Mouse (Mus musculus) CD4-positive helper T cell, adult 2 months (primary cell): ENCODE data around the gene Cdh24.
A peak's percentile ranks its signal among the peaks of the same experiment; 100 is the strongest.

Experiments
- DNase-seq: peaks from one replicate; pipeline ENCODE4 v3.0.0-alpha.2; 2012; ENCODE audit warnings: low read depth, missing footprints, low spot score

Gene Cdh24

DNA sequence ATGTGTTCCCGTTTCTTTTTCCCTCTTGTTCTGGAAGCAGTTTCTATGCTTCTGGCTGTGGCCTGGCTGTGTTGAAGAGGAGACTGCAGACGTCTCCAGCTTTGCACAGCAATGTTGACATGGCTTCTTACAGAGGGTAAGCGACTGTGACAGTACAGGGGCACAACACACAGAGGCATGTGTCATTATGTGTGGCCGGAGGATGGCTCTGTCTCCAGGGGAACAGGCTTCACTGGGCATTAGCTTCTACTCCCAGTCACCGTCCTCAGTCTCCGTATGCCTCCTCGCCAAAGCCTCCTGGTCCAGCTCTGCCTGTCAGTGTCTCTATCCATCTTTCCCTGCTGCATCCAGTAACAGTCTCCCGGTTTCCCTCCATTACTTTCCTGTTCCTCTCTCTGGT is 33.9 kb downstream of the Cdh24 start:
- DNase-seq, result no peak

DNA sequence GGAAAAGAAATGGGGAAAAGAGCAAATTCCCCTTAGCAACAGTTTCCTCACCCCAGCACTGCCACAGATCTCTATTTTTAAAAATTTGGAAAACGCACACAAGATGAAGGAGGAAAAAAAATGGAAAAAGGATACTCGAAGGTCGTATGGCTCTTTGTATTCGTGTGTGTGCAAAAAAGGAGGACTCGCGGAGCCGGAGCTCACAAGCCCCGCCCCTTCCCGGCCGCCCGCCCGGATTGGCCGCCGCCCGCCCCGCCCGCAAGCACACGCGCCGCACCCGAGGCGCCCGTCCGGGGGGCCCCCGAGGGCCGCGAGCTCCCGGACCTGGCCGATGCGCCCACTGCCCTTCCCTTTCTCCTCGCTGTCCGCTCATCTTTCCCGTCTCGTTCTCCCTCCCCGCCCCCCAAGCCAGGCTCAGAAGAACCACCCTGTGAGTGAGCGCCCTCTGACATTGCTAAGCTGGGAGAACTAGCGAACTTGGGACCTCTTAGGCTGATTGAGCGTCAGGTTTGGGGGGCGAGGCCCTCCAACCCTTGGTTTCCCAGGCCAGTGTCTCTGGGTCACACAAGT is 35.3 kb downstream of the Cdh24 start, which contains the start of gene 4931414P19Rik:
Gene 4931414P19Rik, minus strand, starts transcription at position 242 of the 570 bp plus-strand sequence.
- peak; percentile 81 for DNase-seq

DNA sequence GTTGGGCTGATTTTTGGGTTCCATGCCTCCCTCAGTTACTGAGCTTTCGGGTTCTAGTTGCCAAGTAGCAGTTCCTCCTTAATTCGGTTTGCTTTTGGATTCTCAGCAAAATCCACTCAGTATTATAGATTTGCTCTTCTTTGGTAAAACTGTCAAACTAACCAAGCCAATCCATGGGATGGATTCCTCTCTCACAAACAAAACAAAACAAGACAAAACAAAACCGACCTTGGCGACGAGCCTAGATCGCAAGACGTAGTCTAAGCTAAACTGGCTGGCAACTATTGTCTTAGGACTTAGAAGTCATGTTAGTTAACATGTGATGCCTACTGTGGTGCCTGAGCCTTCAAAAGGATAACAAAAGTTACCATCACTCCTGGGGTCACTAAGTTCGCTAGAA is 37.5 kb downstream of the Cdh24 start:
- DNase-seq, result no peak

DNA sequence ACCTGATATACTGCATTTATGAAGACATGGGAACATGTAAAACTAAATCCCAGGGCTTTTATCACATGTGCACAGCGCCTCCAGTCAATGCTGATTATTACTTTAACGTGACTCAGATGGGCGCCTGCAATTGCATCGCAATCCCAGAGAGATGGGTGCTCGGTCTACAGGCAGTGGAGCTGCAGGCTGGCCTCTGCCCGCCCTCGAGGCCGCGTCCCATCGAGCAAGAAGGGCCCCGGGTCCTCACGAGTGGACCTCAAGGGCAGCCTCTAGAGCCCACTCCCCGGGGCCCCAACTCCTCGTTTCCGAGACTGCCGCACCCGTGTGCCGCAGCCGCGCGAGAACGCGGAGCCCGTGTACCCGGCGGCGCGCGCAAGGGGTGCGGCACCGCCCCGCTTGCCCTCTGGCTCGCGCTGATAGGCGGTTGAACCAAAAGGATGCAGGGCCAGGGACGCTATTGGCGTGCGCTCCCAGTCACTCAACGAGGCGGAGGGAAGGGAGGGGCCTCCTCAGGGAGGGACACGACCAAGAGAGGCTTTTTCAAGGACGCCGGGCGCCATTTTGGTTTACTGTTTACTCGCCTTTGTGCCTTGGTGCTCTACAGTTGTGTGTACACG is 38.0 kb downstream of the Cdh24 start:
- peak; percentile 97 for DNase-seq

DNA sequence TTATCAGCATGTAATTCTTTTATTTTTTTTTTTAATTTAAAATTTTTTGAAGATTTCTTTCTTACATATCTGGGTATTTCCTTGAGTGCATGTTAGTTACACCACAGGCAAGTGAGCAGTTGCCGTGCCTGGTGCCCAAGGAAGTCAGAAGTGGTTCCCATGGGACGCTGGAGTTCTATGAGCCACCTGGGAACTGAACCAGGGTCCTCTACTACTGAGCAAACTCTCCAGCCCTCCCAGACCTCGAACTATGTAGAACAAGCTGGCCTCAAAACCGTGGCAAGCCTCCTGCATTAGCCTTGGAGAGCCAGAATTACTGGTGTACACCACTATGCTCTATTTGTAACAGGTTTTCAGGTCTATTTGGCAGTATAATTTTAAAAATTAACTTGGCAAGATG is 38.6 kb downstream of the Cdh24 start:
- no peak for DNase-seq

DNA sequence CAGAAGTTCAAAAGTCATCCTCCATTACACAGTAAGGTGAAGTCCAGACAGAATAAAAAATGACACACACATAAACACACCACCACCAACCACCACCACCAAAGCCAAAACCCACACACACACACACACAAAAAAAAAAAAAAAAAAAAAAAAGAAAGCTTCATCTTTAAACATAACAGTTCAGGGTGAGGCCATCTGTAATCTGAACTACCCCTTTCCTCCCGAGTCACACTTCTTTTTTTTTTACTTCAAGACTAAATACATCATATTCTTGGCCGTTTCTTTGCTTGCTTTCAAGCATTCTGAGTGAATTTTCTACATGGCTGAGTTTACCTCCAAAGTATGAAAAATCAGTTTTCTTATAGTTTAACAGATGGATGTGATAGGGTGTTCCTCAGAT is 39.6 kb downstream of the Cdh24 start:
- DNase-seq, result no peak

DNA sequence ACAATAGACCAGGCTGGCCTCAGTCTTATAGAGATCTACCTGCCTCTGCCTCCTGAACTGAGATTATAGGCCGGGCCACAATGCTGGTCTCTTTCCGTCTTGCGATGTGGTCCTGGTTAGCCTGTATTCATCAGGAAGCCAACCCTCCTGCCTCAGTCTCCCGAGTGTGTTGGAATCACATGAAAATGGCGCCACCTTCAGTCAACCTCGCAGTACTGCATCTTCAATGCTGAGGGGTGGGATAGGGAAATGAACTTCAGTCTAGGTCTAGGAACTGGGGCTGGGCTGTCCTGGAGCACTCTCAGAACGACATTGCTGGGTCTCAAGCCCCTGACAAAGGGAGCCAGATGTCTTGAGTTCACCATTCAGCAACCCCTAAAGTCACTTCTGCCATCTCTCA is 44.1 kb downstream of the Cdh24 start:
- peak; percentile 51 for DNase-seq

DNA sequence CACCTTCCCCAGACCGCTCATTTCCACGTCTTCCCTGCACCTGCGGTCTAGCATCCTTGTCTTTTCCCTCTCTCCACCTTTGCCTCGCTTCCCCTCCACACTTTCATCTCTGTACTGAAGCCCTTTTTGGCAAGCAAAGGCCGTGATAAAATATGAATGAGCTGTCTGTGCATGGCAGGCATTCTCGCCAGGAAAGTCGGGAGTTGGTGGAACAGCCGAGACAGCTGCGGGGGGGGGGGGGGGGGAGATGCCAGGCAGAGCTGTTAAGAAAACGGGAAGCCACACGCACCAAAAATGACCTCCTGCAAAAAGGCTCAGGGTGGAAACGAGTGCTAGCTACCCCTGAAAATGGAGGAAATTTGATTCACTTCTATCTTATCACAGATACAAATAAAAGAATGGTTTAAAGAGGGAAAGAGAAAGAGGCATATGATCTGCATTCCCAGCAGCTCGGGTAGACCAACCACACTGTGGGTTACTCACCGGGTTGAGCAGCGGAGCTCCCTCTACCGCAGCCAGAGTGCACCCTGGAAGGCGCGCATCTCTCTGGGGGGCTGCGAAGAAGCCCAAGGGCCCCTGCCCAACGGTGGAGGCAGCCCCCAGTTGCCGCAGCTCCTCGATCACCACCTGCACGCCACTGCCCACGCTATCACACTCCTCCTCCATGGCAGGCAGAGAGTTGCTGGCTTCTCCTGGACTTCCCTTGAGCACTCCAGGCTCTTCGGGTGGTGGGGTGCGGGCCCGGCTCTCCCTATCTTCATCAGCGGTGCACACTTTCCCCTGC is 46.3 kb downstream of the Cdh24 start:
- DNase-seq, result no peak

DNA sequence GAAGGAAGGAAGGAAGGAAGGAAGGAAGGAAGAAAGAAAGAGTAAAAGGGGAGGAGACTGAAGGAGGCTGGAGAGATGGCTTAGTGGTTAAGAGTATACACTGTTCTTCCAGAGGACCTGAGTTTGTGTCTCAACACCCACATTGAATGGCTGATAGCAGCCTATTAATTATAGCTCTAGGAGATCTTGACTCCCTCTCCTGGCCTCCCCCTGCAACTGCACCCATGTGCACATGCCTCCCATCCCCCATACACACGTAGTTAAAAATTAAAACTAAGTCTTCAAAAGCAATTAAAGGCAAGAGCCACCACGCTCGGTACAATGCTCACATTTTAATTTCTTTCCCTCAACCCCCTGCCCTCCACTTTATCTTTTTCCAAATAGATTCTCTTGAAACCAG is 47.1 kb downstream of the Cdh24 start:
- no peak for DNase-seq

DNA sequence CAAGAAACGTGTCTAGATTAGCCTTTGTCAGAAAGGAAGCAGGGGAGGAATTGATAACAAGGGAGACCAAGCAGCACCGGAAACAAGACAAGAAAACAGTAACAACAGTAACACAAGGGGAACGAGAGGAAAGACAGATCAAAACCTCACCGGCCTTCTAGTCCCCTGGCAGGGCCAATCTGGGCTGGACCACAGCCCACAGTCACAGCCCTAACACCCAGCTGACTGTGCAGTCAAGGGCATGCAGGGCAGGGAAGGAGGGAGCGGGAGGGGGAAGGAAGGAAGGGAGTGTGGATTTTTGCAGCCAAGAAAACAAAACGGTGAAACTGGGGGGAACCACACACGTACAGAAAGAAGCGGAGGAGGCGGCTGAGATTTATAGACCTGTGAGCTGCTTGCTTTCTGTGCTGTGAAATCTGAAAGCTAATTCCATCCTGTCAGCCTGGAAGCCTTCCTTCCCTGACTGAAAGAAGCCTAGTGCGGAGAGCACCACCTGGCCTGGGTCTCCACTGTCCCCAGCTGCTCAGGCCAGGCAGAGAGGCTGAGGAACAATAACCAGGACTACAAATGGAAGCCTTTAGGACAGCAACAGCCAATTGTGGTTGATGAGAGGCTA is 48.7 kb downstream of the Cdh24 start:
- no peak for DNase-seq

DNA sequence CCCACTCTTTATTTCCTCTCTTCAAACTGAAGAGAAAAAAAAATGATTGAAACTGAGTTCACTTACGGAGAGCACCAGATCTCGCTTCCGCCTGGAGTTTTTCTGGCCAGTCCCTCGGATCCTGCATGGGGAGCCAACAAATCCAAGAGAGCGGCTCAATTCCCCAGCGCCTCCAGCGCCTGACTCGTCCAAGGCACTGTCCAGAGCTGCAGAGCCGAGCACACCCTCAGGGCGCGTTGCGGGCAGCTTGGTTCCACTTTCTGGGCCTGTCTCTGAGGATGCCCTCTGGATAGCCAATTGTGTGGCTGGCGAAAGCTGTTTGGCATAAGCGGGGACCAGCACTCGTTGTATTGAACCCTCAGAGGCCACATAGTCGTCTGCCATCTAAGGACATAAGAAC is 50.1 kb downstream of the Cdh24 start:
- no peak for DNase-seq

DNA sequence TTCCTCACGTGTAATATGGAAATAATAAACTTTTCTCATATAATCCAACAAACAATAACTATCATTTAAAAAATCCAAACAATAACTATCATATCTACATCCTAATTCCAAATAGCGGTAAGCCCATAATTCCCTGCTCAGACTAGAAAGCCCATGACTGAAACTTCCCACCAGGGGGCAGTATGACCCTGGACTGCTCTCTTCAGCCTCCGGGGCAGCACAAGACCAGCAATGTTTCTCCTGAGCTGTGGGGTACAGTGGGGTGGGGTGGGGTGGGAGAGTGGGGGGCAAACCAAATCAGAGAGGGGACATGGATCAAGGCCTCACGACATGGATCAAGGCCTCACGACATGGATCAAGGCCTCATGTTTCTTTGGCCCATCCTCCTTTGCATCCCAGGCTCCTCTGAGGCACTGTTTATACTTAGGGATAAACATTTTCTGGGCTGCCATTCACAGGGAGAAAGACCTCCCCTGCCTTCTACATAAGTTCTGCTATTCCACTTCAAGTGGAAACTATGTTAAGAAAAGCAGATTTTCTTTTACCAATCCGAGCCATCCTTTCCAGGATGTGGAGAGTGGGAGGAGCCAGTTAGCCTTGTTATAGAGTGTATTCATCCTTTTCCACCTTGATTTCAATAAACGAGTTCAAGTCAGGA is 57.4 kb downstream of the Cdh24 start:
- DNase-seq, result peak; percentile 60

DNA sequence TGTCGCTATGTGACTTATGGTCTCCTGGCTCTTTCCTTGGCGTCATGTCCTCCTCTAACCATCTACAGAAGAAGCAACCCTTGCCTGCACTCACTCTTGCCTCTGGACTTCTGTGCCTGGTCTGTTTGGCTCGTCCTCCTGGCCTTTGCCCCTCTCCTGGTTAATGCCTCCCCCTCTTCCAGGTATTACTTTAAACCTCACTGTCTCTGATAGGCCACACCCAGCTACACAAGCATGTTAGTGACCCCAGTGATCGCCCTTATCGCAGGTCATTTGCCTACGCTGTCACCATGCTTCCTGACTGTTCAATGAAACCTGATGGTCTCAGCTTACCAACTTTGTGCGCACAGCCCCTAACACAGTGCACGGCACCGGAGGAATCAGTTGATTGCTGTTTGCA is 58.6 kb downstream of the Cdh24 start:
- DNase-seq, result no peak
